Mouse (Mus musculus) heart, embryonic 11.5 days (tissue): ENCODE data around the gene Wdr75. TPM values are rescaled to one million over a fixed set of nuclear protein-coding genes. Genes with fewer than 3 reads are reported as not detected.

ENCODE experiments used
- ATAC-seq: fragments of 200-750 bp; cut with Nextera tagmentation; replicated peaks from 2 replicates; pipeline ENCODE4 v1.8.0; 2017; ENCODE audit warnings: moderate library complexity; ENCODE audit not compliant: insufficient number of reproducible peaks, low FRiP score, low TSS enrichment
- H3K27ac ChIP-seq: fragments of 300-500 bp; sonication (generic); 2 replicates; pipeline ENCODE4 v1.5.1; 2014; ENCODE audit warnings: mild to moderate bottlenecking, low read depth, low read length
- H3K27me3 ChIP-seq: fragments of 300-500 bp; sonication (generic); 2 replicates; pipeline ENCODE4 v1.6.1; 2014; ENCODE audit warnings: mild to moderate bottlenecking, low read length, mixed read lengths; ENCODE audit not compliant: control insufficient read depth, insufficient read depth
- H3K36me3 ChIP-seq: fragments of 300-500 bp; sonication (generic); 2 replicates; pipeline ENCODE4 v1.6.1; 2014; ENCODE audit warnings: mild to moderate bottlenecking, low read length, moderate library complexity, mixed read lengths; ENCODE audit not compliant: control insufficient read depth, insufficient read depth
- H3K4me1 ChIP-seq: fragments of 300-500 bp; sonication (generic); 2 replicates; pipeline ENCODE4 v1.6.1; 2014; ENCODE audit warnings: low read length; ENCODE audit not compliant: control insufficient read depth, insufficient read depth
- H3K4me2 ChIP-seq: fragments of 300-500 bp; sonication (generic); 2 replicates; pipeline ENCODE4 v1.6.1; 2014; ENCODE audit warnings: mild to moderate bottlenecking, moderate library complexity
- H3K4me3 ChIP-seq: fragments of 300-500 bp; sonication (generic); 2 replicates; pipeline ENCODE4 v1.5.1; 2014; ENCODE audit warnings: low read depth, low read length
- H3K9ac ChIP-seq: fragments of 300-500 bp; sonication (generic); 2 replicates; pipeline ENCODE4 v1.6.1; 2014; ENCODE audit warnings: mild to moderate bottlenecking, low read depth, low read length, moderate library complexity
- H3K9me3 ChIP-seq: fragments of 300-500 bp; sonication (generic); replicated peaks from 2 replicates; pipeline ENCODE4 v1.6.1; 2016; ENCODE audit warnings: low read length; ENCODE audit not compliant: control insufficient read depth
- WGBS: fragments of 180-500 bp; shearing (Covaris S2); extraction: QIAGEN DNeasy Blood & Tissue Kit; methylation state at CpG from one replicate; pipeline ENCODE4 v1.1.7; 2014; ENCODE audit not compliant: insufficient replicate concordance; 5-methylcytosine and 5-hydroxymethylcytosine counted together
- polyA plus RNA-seq: library from polyadenylated mRNA; unstranded; fragments of >200 nt; fragmentation: Nextera tagmentation; extraction: Ambion mirVana; gene quantifications from 2 replicates; pipeline ENCODE4 v1.2.1, GENCODE M21; 2014

The Wdr75 gene
- polyA plus RNA-seq, 1 experiment from 2014 or later, result 56.5 TPM

GRCm38 (mm10) chr1:45826148-45826547, 31.2 kb downstream of the Wdr75 start:
- Histone ChIP-seq H3K36me3 (peaks cover 12% of the 10 kb centered on the region), H3K4me2 (no peak overlapping the region), H3K9ac (no peak overlapping the region), H3K27me3 (no peaks in the 10 kb centered on the region), H3K4me3 (no peak overlapping the region), H3K9me3 (no peaks in the 10 kb centered on the region), H3K27ac (no peak overlapping the region), H3K4me1 (no peaks in the 10 kb centered on the region)
- ATAC-seq, result no peak
- WGBS, result 81% methylated on average over 2 of the region's 2 CpGs

- H3K4me3 ChIP-seq, result no peak overlapping the region
- no peak for ATAC-seq
- H3K27me3 ChIP-seq, result no peaks in the 10 kb centered on the region
- H3K27ac ChIP-seq, result no peak overlapping the region
- WGBS, result 89% methylated on average over 2 of the region's 2 CpGs
- no peaks in the 10 kb centered on the region for H3K4me1 ChIP-seq
- H3K9me3 ChIP-seq, result no peaks in the 10 kb centered on the region
- no peak overlapping the region for H3K9ac ChIP-seq
- peaks cover 12% of the 10 kb centered on the region for H3K36me3 ChIP-seq
- no peak overlapping the region for H3K4me2 ChIP-seq
Measured at GRCm38 (mm10) chr1:45826796-45827195, 31.8 kb downstream of the Wdr75 start.

GRCm38 (mm10) chr1:45830453-45831206, 35.7 kb downstream of the Wdr75 start:
- H3K4me1 ChIP-seq, result no peaks in the 10 kb centered on the region
- H3K27ac ChIP-seq, result no peak overlapping the region
- H3K9ac ChIP-seq, result no peak overlapping the region
- H3K36me3 ChIP-seq, result no peaks in the 10 kb centered on the region
- no peak overlapping the region for H3K4me3 ChIP-seq
- no peaks in the 10 kb centered on the region for H3K9me3 ChIP-seq
- WGBS, result 81% methylated on average over 8 of the region's 8 CpGs
- H3K4me2 ChIP-seq, result no peak overlapping the region
- no peak for ATAC-seq
- H3K27me3 ChIP-seq, result no peaks in the 10 kb centered on the region

- H3K4me2 ChIP-seq, result no peak overlapping the region
- no peak overlapping the region for H3K9ac ChIP-seq
- WGBS, result 75% methylated on average over 4 of the region's 4 CpGs
- H3K4me3 ChIP-seq, result no peak overlapping the region
- H3K4me1 ChIP-seq, result no peaks in the 10 kb centered on the region
- H3K36me3 ChIP-seq, result no peaks in the 10 kb centered on the region
- ATAC-seq, result no peak
- H3K27ac ChIP-seq, result no peak overlapping the region
- H3K27me3 ChIP-seq, result no peaks in the 10 kb centered on the region
- H3K9me3 ChIP-seq, result no peaks in the 10 kb centered on the region
Measured at GRCm38 (mm10) chr1:45835362-45836063, 40.5 kb downstream of the Wdr75 start.

- WGBS, result 57% methylated on average over 4 of the region's 4 CpGs
- no peak for ATAC-seq
- H3K27ac ChIP-seq, result no peak overlapping the region
Measured at GRCm38 (mm10) chr1:45837736-45838135, 42.8 kb downstream of the Wdr75 start.

GRCm38 (mm10) chr1:45838271-45838670, 43.3 kb downstream of the Wdr75 start:
- no peak overlapping the region for H3K9ac ChIP-seq
- H3K27ac ChIP-seq, result no peak overlapping the region
- no peaks in the 10 kb centered on the region for H3K4me1 ChIP-seq
- no peaks in the 10 kb centered on the region for H3K27me3 ChIP-seq
- H3K36me3 ChIP-seq, result no peaks in the 10 kb centered on the region
- ATAC-seq, result no peak
- H3K4me3 ChIP-seq, result no peak overlapping the region
- no peak overlapping the region for H3K4me2 ChIP-seq
- H3K9me3 ChIP-seq, result no peaks in the 10 kb centered on the region

More at GRCm38 (mm10) chr1:45837736-45838135, 42.8 kb downstream of the Wdr75 start:
- Histone ChIP-seq H3K36me3 (no peaks in the 10 kb centered on the region), H3K4me1 (no peaks in the 10 kb centered on the region), H3K9me3 (no peaks in the 10 kb centered on the region), H3K27me3 (no peaks in the 10 kb centered on the region), H3K4me2 (no peak overlapping the region), H3K9ac (no peak overlapping the region), H3K4me3 (no peak overlapping the region)

GRCm38 (mm10) chr1:45845466-45845865, 50.5 kb downstream of the Wdr75 start:
- ATAC-seq, result no peak
- Histone ChIP-seq H3K4me1 (no peaks in the 10 kb centered on the region), H3K9ac (no peak overlapping the region), H3K27ac (no peak overlapping the region), H3K4me2 (no peak overlapping the region), H3K9me3 (no peaks in the 10 kb centered on the region), H3K36me3 (no peaks in the 10 kb centered on the region), H3K27me3 (no peaks in the 10 kb centered on the region), H3K4me3 (no peak overlapping the region)
- 82% methylated on average over 1 of the region's 1 CpGs for WGBS

GRCm38 (mm10) chr1:45858038-45858437, 63.1 kb downstream of the Wdr75 start:
- H3K27ac ChIP-seq, result no peak overlapping the region
- H3K36me3 ChIP-seq, result no peaks in the 10 kb centered on the region
- H3K4me2 ChIP-seq, result no peak overlapping the region
- no peak overlapping the region for H3K4me3 ChIP-seq
- no peak overlapping the region for H3K9ac ChIP-seq
- no peaks in the 10 kb centered on the region for H3K27me3 ChIP-seq
- H3K9me3 ChIP-seq, result 0 out of 2 replicates have a peak, but pooled peaks cover 1% of the 10 kb centered on the region
- no peak for ATAC-seq
- H3K4me1 ChIP-seq, result no peaks in the 10 kb centered on the region
- WGBS, result 71% methylated on average over 1 of the region's 1 CpGs
